Mouse (Mus musculus) midbrain, embryonic 14.5 days (tissue): ENCODE data around the gene Adk. TPM values are rescaled to one million over a fixed set of nuclear protein-coding genes. Genes with fewer than 3 reads are reported as not detected.
"Not testable (repeated sequence)": the region's sequence is repeated elsewhere in the genome, so short reads cannot be mapped to it uniquely, and the experiment has no call there.

Source experiments
- ATAC-seq: fragments of 200-750 bp; cut with Nextera tagmentation; 2 replicates; pipeline ENCODE4 v1.8.0; 2017; ENCODE audit warnings: moderate number of reproducible peaks, moderate library complexity; ENCODE audit not compliant: low FRiP score, low TSS enrichment
- DNase-seq: peaks from one replicate; pipeline ENCODE4 v3.0.0-alpha.2; 2015
- H3K27ac ChIP-seq: fragments of 300-500 bp; sonication (generic); replicated peaks from 2 replicates; pipeline ENCODE4 v1.5.1; 2014; ENCODE audit warnings: mild to moderate bottlenecking, low read depth, low read length, moderate library complexity
- H3K27me3 ChIP-seq: fragments of 300-500 bp; sonication (generic); 2 replicates; pipeline ENCODE4 v1.6.1; 2014; ENCODE audit warnings: low read length, control low read depth, mixed read lengths; ENCODE audit not compliant: control insufficient read depth, insufficient read depth
- H3K36me3 ChIP-seq: fragments of 300-500 bp; sonication (generic); 2 replicates; pipeline ENCODE4 v1.6.1; 2014; ENCODE audit warnings: low read length, control low read depth; ENCODE audit not compliant: control insufficient read depth, insufficient read depth
- H3K4me1 ChIP-seq: fragments of 300-500 bp; sonication (generic); 2 replicates; pipeline ENCODE4 v1.6.1; 2014; ENCODE audit warnings: mild to moderate bottlenecking, antibody characterized with exemption, low read length, control low read depth; ENCODE audit not compliant: control insufficient read depth, insufficient read depth
- H3K4me2 ChIP-seq: fragments of 300-500 bp; sonication (generic); 2 replicates; pipeline ENCODE4 v1.6.1; 2014; ENCODE audit warnings: mild to moderate bottlenecking, low read length, moderate library complexity
- H3K4me3 ChIP-seq: fragments of 300-500 bp; sonication (generic); replicated peaks from 2 replicates; pipeline ENCODE4 v1.5.1; 2014; ENCODE audit warnings: low read depth, low read length
- H3K9ac ChIP-seq: fragments of 300-500 bp; sonication (generic); replicated peaks from 2 replicates; pipeline ENCODE4 v1.6.1; 2014; ENCODE audit warnings: mild to moderate bottlenecking, low read length, moderate library complexity
- H3K9me3 ChIP-seq: fragments of 300-500 bp; sonication (generic); 2 replicates; pipeline ENCODE4 v1.6.1; 2016; ENCODE audit warnings: low read length, control low read depth, mixed read lengths; ENCODE audit not compliant: control insufficient read depth
- WGBS: fragments of 180-500 bp; shearing (Covaris S2); extraction: QIAGEN DNeasy Blood & Tissue Kit; methylation state at CpG from one replicate; pipeline ENCODE4 v1.1.7; 2014; 5-methylcytosine and 5-hydroxymethylcytosine counted together
- polyA plus RNA-seq: library from polyadenylated mRNA; unstranded; fragments of >200 nt; fragmentation: Nextera tagmentation; extraction: Ambion mirVana; gene quantifications from 2 replicates; pipeline ENCODE4 v1.2.1, GENCODE M21; 2014

Gene Adk
- polyA plus RNA-seq, 1 experiment from 2014 or later: 37.9 TPM

DNA sequence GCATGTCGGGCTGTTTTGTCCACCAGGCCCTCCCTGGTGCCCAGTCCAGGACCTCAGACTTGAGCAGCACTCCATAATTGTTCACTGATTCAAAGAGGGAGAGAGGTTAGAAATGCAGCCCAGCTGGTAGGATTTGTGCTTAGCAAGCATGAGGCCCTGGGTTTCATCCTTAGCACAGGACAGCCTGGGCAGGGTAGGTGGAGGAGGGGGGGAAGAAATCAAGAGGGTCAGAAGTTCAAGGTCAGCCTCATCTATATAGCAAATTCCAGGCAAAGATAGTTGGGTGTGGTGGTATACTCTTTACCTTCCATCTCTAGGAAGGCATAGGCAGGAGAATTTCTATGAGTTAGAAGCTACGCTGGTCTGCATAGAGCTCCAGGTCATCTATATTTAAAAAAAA lies 419.6 kb downstream of the Adk start:
- DNase-seq (no peak), ATAC-seq (no peak)
- Histone ChIP-seq H3K4me2 (no peak overlapping the region), H3K27me3 (no peaks in the 10 kb centered on the region), H3K27ac (no peak overlapping the region), H3K4me3 (no peak overlapping the region), H3K36me3 (no peaks in the 10 kb centered on the region), H3K9me3 (no peaks in the 10 kb centered on the region), H3K9ac (no peak overlapping the region), H3K4me1 (no peaks in the 10 kb centered on the region)
- 94% methylated on average over 2 of the region's 2 CpGs for WGBS

DNA sequence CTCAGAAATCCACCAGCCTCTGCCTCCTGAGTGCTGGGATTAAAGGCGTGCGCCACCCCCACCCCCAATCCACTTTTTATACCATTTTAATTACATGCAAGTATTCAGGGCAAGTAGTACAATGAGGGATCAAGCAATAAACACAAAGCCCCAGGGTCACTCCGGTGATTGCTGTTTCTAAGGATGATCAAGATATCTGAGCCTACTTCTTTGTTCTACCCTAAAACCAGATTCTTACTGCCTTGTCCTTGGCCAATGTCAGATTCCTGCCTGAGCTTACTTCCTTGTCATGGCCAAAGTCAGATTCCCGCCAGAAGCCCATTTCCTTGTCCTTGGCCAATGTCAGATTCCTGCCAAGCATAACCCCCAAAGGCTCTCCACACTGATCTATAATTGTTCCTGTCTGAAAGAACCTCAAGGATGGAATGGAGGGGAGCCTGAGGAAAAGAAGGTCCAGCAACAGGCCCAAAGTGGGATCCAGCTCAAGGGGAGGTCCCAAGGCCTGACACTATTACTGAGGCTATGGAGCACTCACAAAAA lies 422.3 kb downstream of the Adk start:
- H3K9me3 ChIP-seq, H3K4me3 ChIP-seq, ATAC-seq, H3K4me2 ChIP-seq, DNase-seq, H3K36me3 ChIP-seq, H3K9ac ChIP-seq, H3K27me3 ChIP-seq, H3K27ac ChIP-seq, H3K4me1 ChIP-seq: not testable (repeated sequence)
- WGBS: 75% methylated on average over 4 of the region's 4 CpGs

DNA sequence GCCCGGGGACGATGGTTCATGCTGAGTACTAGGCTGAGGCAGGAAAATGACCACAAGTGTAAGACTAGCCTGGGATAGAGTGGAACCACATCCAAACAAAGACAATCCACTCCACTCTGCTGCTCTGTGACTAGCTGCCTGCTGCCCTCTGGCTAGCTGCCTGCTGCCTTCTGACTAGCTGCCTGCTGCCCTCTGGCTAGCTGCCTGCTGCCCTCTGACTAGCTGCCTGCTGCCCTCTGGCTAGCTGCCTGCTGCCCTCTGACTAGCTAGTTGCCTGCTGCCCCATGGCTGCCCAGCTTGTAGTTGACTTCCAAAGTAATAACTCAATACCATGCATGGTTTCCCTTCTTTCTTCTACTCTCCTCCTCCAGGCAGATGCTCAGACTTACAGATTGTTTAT lies 424.8 kb downstream of the Adk start:
- H3K9me3 ChIP-seq: no peaks in the 10 kb centered on the region
- H3K4me2 ChIP-seq: no peak overlapping the region
- H3K36me3 ChIP-seq: no peaks in the 10 kb centered on the region
- DNase-seq: no peak
- H3K4me3 ChIP-seq: no peak overlapping the region
- H3K4me1 ChIP-seq: no peaks in the 10 kb centered on the region
- H3K9ac ChIP-seq: no peak overlapping the region
- H3K27me3 ChIP-seq: no peaks in the 10 kb centered on the region
- H3K27ac ChIP-seq: no peak overlapping the region
- 93% methylated on average over 2 of the region's 2 CpGs for WGBS
- ATAC-seq: no peak

DNA sequence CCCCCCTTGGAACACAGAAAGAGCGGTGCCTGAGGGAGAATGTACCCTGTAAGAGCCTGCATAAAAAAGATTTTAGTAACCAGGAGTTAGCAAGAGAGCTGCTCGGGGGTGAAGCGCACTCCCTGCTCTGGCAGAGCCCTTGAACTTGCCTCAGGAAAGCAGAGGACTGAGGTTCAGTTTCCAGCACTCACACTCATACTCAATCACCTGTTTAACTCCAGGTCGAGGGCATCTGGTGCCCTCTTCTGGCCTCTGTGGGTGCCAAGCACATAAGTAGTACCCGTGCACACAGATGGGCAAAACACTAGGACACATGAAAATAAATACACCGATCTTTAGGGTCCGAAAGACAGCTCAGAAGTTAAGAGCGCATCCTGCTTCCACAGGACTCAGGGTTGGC lies 427.2 kb downstream of the Adk start:
- Histone ChIP-seq H3K4me1 (no peaks in the 10 kb centered on the region), H3K36me3 (no peaks in the 10 kb centered on the region), H3K4me2 (no peak overlapping the region), H3K9me3 (no peaks in the 10 kb centered on the region), H3K27ac (no peak overlapping the region), H3K27me3 (no peaks in the 10 kb centered on the region), H3K9ac (no peak overlapping the region), H3K4me3 (no peak overlapping the region)
- no peak for ATAC-seq
- 95% methylated on average over 8 of the region's 8 CpGs for WGBS
- no peak for DNase-seq

DNA sequence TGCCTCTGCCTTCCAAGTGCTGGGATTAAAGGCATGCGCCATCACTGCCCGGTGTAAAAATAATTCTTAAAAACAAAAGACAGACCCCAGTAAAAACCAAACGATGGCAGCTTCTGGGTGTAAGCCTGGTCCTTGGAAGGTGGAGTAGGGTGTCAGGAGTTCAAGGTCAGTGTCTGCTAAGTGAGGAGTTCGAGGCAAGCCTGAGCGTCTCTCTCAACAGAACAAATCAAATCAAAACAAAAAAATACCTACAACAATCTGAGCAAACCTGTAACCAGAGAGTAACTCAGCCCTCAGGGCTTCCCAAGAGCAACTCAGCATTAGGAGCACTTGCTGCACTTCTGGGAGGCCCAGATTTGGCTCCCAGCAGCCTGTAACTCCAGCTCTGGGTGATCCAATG lies 427.8 kb downstream of the Adk start:
- DNase-seq (no peak), ATAC-seq (no peak)
- Histone ChIP-seq H3K4me1 (no peaks in the 10 kb centered on the region), H3K27ac (no peak overlapping the region), H3K9me3 (no peaks in the 10 kb centered on the region), H3K4me3 (no peak overlapping the region), H3K9ac (no peak overlapping the region), H3K36me3 (no peaks in the 10 kb centered on the region), H3K27me3 (no peaks in the 10 kb centered on the region), H3K4me2 (no peak overlapping the region)
- WGBS: 95% methylated on average over 5 of the region's 5 CpGs

DNA sequence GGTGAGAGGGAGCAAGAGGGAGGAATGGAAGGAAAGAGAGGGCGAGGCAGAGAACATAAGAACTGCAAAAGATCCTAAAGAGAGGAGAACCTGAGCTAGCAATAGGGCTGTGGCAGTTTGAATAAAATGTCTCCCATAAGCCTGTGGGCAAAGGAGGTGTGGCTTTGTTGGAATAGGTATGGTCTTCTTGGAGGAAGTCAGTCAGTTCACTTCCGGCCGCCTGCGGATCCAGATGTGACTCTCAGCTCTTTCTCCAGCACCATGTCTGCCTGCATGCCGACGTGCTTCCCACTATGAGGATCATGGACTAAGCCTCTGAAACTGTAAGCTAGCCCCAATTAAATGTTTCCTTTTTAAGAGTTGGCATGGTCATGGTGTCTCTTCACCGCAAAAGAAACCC lies 428.9 kb downstream of the Adk start, which contains the start of gene Kat6b:
Kat6b (plus strand) TSS at position 204 of the 400 bp plus-strand sequence.
- Histone ChIP-seq H3K4me2 (no peak within 1 kb of the TSS), H3K27ac (no peak within 1 kb of the TSS)
- WGBS: 95% methylated on average over 7 of the region's 7 CpGs

DNA sequence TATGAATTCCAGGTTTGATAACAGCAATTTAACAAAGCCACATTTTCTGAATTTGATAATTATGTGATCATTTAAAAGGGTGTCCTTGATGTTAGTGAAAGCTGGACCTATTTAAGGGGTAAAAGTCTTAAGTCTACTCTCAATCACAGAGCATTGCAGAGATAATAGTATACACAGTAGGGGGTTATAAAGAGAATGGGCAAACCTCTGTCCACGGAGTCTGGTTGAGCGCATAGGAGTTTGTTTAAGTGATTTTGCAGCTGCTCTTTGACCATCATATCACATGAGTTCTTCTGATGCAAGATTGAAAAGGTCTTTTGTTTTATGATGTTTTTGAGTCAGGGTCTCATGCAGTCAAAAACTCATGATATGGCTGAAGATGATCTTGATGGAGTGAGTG lies 431.8 kb downstream of the Adk start:
- Histone ChIP-seq H3K27ac (no peak overlapping the region), H3K9me3 (no peaks in the 10 kb centered on the region), H3K4me1 (no peaks in the 10 kb centered on the region), H3K27me3 (no peaks in the 10 kb centered on the region), H3K4me2 (no peak overlapping the region), H3K4me3 (no peak overlapping the region), H3K9ac (no peak overlapping the region), H3K36me3 (no peaks in the 10 kb centered on the region)
- 66% methylated on average over 2 of the region's 2 CpGs for WGBS
- ATAC-seq: no peak
- no peak for DNase-seq

More for the DNA sequence above, 428.9 kb downstream of the Adk start, which contains the start of gene Kat6b:
- no peak for ATAC-seq
- no peaks in the 10 kb centered on the region for H3K9me3 ChIP-seq
- no peak within 1 kb of the TSS for H3K9ac ChIP-seq
- H3K4me3 ChIP-seq: no peak within 1 kb of the TSS
- no peaks in the 10 kb centered on the region for H3K4me1 ChIP-seq
- DNase-seq: no peak
- no peaks in the 10 kb centered on the region for H3K27me3 ChIP-seq
- H3K36me3 ChIP-seq: no peaks in the 10 kb centered on the region

DNA sequence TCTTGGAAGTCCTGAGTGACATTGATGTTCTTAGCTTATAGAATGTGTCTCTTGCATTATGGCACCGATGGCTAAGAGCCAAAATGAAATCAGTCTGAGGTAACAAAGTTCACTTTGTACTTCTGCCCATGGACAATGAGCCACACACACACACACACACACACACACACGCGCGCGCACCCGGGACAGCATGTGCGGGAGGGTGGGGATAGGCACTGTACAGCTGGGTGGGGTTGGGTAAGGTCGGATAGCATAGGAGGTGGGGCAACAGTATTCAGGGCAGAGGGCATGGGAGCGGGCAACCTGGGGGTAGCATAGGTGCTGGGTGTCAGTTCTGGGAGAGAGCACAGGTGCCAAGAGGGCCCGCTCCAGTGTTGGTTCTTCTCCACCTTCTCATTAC lies 432.3 kb downstream of the Adk start:
- H3K36me3 ChIP-seq: no peaks in the 10 kb centered on the region
- DNase-seq (no peak), ATAC-seq (no peak)
- H3K9ac ChIP-seq: no peak overlapping the region
- H3K9me3 ChIP-seq: no peaks in the 10 kb centered on the region
- no peak overlapping the region for H3K4me3 ChIP-seq
- H3K27me3 ChIP-seq: no peaks in the 10 kb centered on the region
- no peaks in the 10 kb centered on the region for H3K4me1 ChIP-seq
- H3K4me2 ChIP-seq: no peak overlapping the region
- H3K27ac ChIP-seq: no peak overlapping the region
- whole genome bisulfite sequencing: 95% methylated on average over 10 of the region's 10 CpGs

DNA sequence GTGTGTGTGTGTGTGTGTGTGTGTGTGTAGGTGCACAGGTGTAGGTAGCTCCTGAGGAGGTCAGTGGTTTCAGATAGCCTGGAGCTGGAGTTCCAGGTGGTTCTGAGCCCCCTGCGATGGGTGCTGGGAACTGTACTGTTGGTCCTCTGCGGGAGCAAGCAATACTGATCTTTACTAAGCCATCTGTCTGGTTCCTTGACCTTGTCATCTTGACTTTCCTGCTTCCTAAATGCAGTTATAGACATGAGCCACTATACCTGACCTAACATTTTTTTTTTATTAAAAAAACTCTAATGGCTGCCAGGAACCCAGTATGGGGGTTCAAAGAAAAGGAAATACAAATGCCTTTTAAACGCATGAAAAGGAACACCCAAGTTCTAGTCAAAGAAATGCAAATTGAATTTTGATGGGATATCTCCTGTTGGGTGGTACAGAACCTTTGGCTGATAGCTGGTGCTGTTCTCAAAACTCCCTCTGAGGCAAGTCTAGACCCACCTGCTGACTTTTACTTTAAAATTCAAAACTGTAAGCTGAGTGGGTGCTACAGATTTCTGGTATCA lies 433.7 kb downstream of the Adk start:
- H3K27me3 ChIP-seq: no peaks in the 10 kb centered on the region
- H3K4me3 ChIP-seq: no peak overlapping the region
- H3K4me1 ChIP-seq: no peaks in the 10 kb centered on the region
- DNase-seq (no peak), ATAC-seq (no peak)
- no peak overlapping the region for H3K9ac ChIP-seq
- WGBS: 98% methylated on average over 3 of the region's 3 CpGs
- no peak overlapping the region for H3K27ac ChIP-seq
- H3K4me2 ChIP-seq: no peak overlapping the region
- H3K9me3 ChIP-seq: no peaks in the 10 kb centered on the region
- no peaks in the 10 kb centered on the region for H3K36me3 ChIP-seq
